Mouse (Mus musculus) thymus, postnatal 0 days (tissue): ENCODE measurements around the gene Cdc42se1. TPM values are rescaled to one million over a fixed set of nuclear protein-coding genes. Genes with fewer than 3 reads are reported as not detected.

ENCODE experiments used
- DNase-seq: peaks from one replicate; pipeline ENCODE4 v3.0.0-alpha.2; 2015; ENCODE audit warnings: low spot score
- polyA plus RNA-seq: library from polyadenylated mRNA; unstranded; fragments of >200 nt; fragmentation: Nextera tagmentation; extraction: Ambion mirVana; gene quantifications from 2 replicates; pipeline ENCODE4 v1.2.1, GENCODE M21; 2015

The Cdc42se1 gene
- polyA plus RNA-seq, 1 experiment from 2014 or later: 178 TPM

DNA sequence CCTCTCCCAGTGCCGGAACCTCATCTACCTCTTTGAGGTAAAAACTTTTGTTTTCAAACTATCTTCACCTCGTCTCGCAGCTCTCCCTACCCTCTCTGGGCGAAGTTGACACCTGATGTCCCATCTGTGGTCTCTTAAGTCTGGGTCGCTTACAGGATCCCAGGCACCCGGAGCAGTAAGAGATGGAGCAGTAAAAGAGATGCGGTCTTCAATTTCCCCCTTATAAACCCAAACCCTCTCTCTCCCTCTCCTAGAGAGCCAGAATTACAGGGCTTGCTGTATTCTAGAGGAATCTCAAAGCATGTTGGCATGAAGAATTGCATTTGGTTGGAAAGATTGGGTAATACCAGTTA lies 55.0 kb downstream of the Cdc42se1 start:
- no peak for DNase-seq

- no peak for DNase-seq
Observed at GRCm38 (mm10) chr3:95284062-95284461, 55.5 kb downstream of the Cdc42se1 start.

- no peak for DNase-seq
Observed at GRCm38 (mm10) chr3:95284501-95285281, 56.2 kb downstream of the Cdc42se1 start.

DNA sequence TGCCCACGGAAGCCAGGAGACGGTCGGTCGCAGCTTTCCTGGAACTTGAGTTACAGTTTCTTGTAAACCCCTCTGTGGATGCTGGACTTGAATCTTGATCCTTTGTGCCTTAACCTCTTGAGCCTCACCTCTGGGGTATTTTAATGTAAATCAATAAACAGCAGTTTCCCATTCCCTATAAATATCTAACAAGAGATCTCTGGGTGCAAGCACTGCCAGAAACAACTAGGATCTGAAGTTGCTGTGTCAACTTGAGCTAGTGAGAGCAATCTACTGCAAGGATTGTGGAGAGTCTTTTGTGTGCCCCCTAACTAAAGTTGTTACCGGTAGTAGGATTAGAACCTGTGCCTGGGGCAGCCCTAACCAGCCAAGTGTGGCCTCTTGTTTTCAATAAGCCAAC lies 56.9 kb downstream of the Cdc42se1 start:
- DNase-seq: no peak

Other genes with a start within 250 kb of the Cdc42se1 start
- gene Zfp687, start 213.3 kb upstream of the Cdc42se1 start, polyA plus RNA-seq: 16.7 and 18.4 TPM in 2 replicates
- 310 and 313 TPM in 2 replicates for gene Psmd4, start 186.1 kb upstream of the Cdc42se1 start, polyA plus RNA-seq
- 19.9 and 22.6 TPM in 2 replicates for gene Pip5k1a, start 121.8 kb upstream of the Cdc42se1 start, polyA plus RNA-seq
- gene Vps72, start 117.7 kb upstream of the Cdc42se1 start, polyA plus RNA-seq: 86.1 and 93.6 TPM in 2 replicates
- 1.6 and 1.8 TPM in 2 replicates for gene Tmod4, start 104.3 kb upstream of the Cdc42se1 start, polyA plus RNA-seq
- gene Scnm1, start 94.7 kb upstream of the Cdc42se1 start, polyA plus RNA-seq: 77.4 and 81.3 TPM in 2 replicates
- 21.1 and 23.4 TPM in 2 replicates for gene Lysmd1, start 94.6 kb upstream of the Cdc42se1 start, polyA plus RNA-seq
- gene Tnfaip8l2, start 86.4 kb upstream of the Cdc42se1 start, polyA plus RNA-seq: 39.0 and 41.2 TPM in 2 replicates
- gene Sema6c, start 68.3 kb upstream of the Cdc42se1 start, polyA plus RNA-seq: 1.1 and 1.4 TPM in 2 replicates
- 9.3 and 13.8 TPM in 2 replicates for gene Gabpb2, start 10.8 kb upstream of the Cdc42se1 start, polyA plus RNA-seq
- 14.0 and 15.7 TPM in 2 replicates for gene Mllt11, start 3.4 kb downstream of the Cdc42se1 start, polyA plus RNA-seq
- gene Gm128, start 12.9 kb downstream of the Cdc42se1 start, polyA plus RNA-seq: 0.32 and 0.39 TPM in 2 replicates
- 0.35 and 0.40 TPM in 2 replicates for gene Bnipl, start 22.5 kb downstream of the Cdc42se1 start, polyA plus RNA-seq
- 20.1 and 22.8 TPM in 2 replicates for gene Mindy1, start 52.6 kb downstream of the Cdc42se1 start, polyA plus RNA-seq
- 9.0 and 10.1 TPM in 2 replicates for gene Prune1, start 53.3 kb downstream of the Cdc42se1 start, polyA plus RNA-seq
- gene Anxa9, start 78.4 kb downstream of the Cdc42se1 start, polyA plus RNA-seq: 0.50 and 0.73 TPM in 2 replicates
- 120 and 126 TPM in 2 replicates for gene Cers2, start 86.1 kb downstream of the Cdc42se1 start, polyA plus RNA-seq
- 22.6 and 23.8 TPM in 2 replicates for gene Setdb1, start 128.5 kb downstream of the Cdc42se1 start, polyA plus RNA-seq
- gene 4930558C23Rik, start 174.1 kb downstream of the Cdc42se1 start, polyA plus RNA-seq: not detected in 2 replicates
- 19.7 and 20.2 TPM in 2 replicates for gene Arnt, start 205.7 kb downstream of the Cdc42se1 start, polyA plus RNA-seq